Mouse (Mus musculus): Measurements from ENCODE around the gene Gpr55. TPM values are rescaled to one million over a fixed set of nuclear protein-coding genes. Genes with fewer than 3 reads are reported as not detected.

Gene Gpr55
- 1.9 and 2.2 TPM in 2 replicates for polyA plus RNA-seq (2012; ENCODE audit: low replicate concordance)

GRCm38 (mm10) chr1:85960873-85961272 lies at the start of gene Gpr55:
Gpr55 (minus strand) TSS chr1:85961007.

GRCm38 (mm10) chr1:85928057-85928687 lies 32.6 kb downstream of the Gpr55 start, which contains the start of gene 4933407L21Rik:
4933407L21Rik (plus strand) TSS chr1:85928483.

GRCm38 (mm10) chr1:85894231-85894747 lies 66.5 kb downstream of the Gpr55 start, which contains the start of gene Itm2c:
Itm2c (plus strand) TSS chr1:85894281.

Other genes starting within 250 kb of the Gpr55 start
- gene A630001G21Rik, start 182.4 kb downstream of the Gpr55 start, polyA plus RNA-seq (2012; ENCODE audit: low replicate concordance): 13.9 and 66.2 TPM in 2 replicates
- 25.9 and 47.1 TPM in 2 replicates for gene Cab39, start 167.6 kb downstream of the Gpr55 start, polyA plus RNA-seq (2012; ENCODE audit: low replicate concordance)
- 109 and 112 TPM in 2 replicates for gene Itm2c, start 66.7 kb downstream of the Gpr55 start, polyA plus RNA-seq (2012; ENCODE audit: low replicate concordance)
- not detected in 2 replicates for gene 4933407L21Rik, start 32.5 kb downstream of the Gpr55 start, polyA plus RNA-seq (2012; ENCODE audit: low replicate concordance)
- gene Spata3, start 55.8 kb upstream of the Gpr55 start, polyA plus RNA-seq (2012; ENCODE audit: low replicate concordance): not detected in 2 replicates
- gene 2810459M11Rik, start 84.9 kb upstream of the Gpr55 start, polyA plus RNA-seq (2012; ENCODE audit: low replicate concordance): not detected in 2 replicates
- gene Psmd1, start 103.4 kb upstream of the Gpr55 start, polyA plus RNA-seq (2012; ENCODE audit: low replicate concordance): 3.8 and 13.3 TPM in 2 replicates
- gene Htr2b, start 151.0 kb upstream of the Gpr55 start, polyA plus RNA-seq (2012; ENCODE audit: low replicate concordance): not detected in 2 replicates
- gene Gm21972, start 172.6 kb upstream of the Gpr55 start, polyA plus RNA-seq (2012; ENCODE audit: low replicate concordance): 0.97 and 8.5 TPM in 2 replicates
- 1.1 and 2.3 TPM in 2 replicates for gene Armc9, start 193.8 kb upstream of the Gpr55 start, polyA plus RNA-seq (2012; ENCODE audit: low replicate concordance)